Mouse (Mus musculus): ENCODE measurements around the gene 4933403O08Rik. TPM values are rescaled to one million over a fixed set of nuclear protein-coding genes. Genes with fewer than 3 reads are reported as not detected.

4933403O08Rik gene
- 0.05 and 0.25 TPM in 2 replicates for total RNA-seq (2014; rRNA removed)
- 0.19 and 0.25 TPM in 2 replicates for polyA plus RNA-seq (2015; fragmentation: Nextera tagmentation; extraction: Ambion mirVana)

GRCm38 (mm10) chrX:112238749-112239148 is at the start of gene 4933403O08Rik:
Gene 4933403O08Rik (plus strand): TSS chrX:112239049.
- no peaks in the 10 kb centered on the region for H3K27me3 ChIP-seq (ENCODE audit: insufficient read depth, low read length)
- WGBS, result 88% methylated on average over 3 of the region's 3 CpGs
- no peak within 1 kb of the TSS for H3K4me3 ChIP-seq (ENCODE audit: low read length)
- TF ChIP-seq CTCF (IDR thresholded peaks at IDR 0.05; ENCODE audit: low read depth), result no peak
- DNase-seq (ENCODE audit: low spot score) (no peak), ATAC-seq (no peak)
- H3K9ac ChIP-seq (replicated peaks; ENCODE audit: low read length), result no peak within 1 kb of the TSS
- no peaks in the 10 kb centered on the region for H3K36me3 ChIP-seq (ENCODE audit: insufficient read depth, low read length)
- no peaks in the 10 kb centered on the region for H3K4me1 ChIP-seq (ENCODE audit: insufficient read depth, low read length)
- H3K4me2 ChIP-seq (ENCODE audit: low read depth, low read length), result no peak within 1 kb of the TSS
- H3K9me3 ChIP-seq (ENCODE audit: low read length), result no peaks in the 10 kb centered on the region
- no peak within 1 kb of the TSS for H3K27ac ChIP-seq

GRCm38 (mm10) chrX:112242916-112243315 is 4.1 kb downstream of the 4933403O08Rik start:
- Histone ChIP-seq H3K27me3 (ENCODE audit: insufficient read depth, low read length) (no peaks in the 10 kb centered on the region), H3K9me3 (ENCODE audit: low read length) (no peaks in the 10 kb centered on the region), H3K4me3 (ENCODE audit: low read length) (no peak overlapping the region), H3K4me1 (ENCODE audit: insufficient read depth, low read length) (no peaks in the 10 kb centered on the region), H3K4me2 (ENCODE audit: low read depth, low read length) (no peak overlapping the region), H3K9ac (replicated peaks; ENCODE audit: low read length) (no peak overlapping the region), H3K36me3 (ENCODE audit: insufficient read depth, low read length) (no peaks in the 10 kb centered on the region), H3K27ac (no peak overlapping the region)
- no peak for ATAC-seq
- no peak for DNase-seq (ENCODE audit: low spot score)
- WGBS, result 85% methylated on average over 1 of the region's 1 CpGs
- TF ChIP-seq CTCF (IDR thresholded peaks at IDR 0.05; ENCODE audit: low read depth), result no peak

GRCm38 (mm10) chrX:112255513-112255912 is 16.7 kb downstream of the 4933403O08Rik start:
- 71% methylated on average over 2 of the region's 2 CpGs for WGBS
- H3K4me2 ChIP-seq (ENCODE audit: low read depth, low read length), result no peak overlapping the region
- ATAC-seq, result no peak
- no peak for TF ChIP-seq CTCF (IDR thresholded peaks at IDR 0.05; ENCODE audit: low read depth)
- no peaks in the 10 kb centered on the region for H3K4me1 ChIP-seq (ENCODE audit: insufficient read depth, low read length)
- H3K27ac ChIP-seq, result no peak overlapping the region
- no peaks in the 10 kb centered on the region for H3K9me3 ChIP-seq (ENCODE audit: low read length)
- no peak overlapping the region for H3K9ac ChIP-seq (replicated peaks; ENCODE audit: low read length)
- no peaks in the 10 kb centered on the region for H3K36me3 ChIP-seq (ENCODE audit: insufficient read depth, low read length)
- H3K4me3 ChIP-seq (ENCODE audit: low read length), result no peak overlapping the region
- H3K27me3 ChIP-seq (ENCODE audit: insufficient read depth, low read length), result no peaks in the 10 kb centered on the region
- DNase-seq (ENCODE audit: low spot score), result no peak

GRCm38 (mm10) chrX:112273550-112273949 is 34.7 kb downstream of the 4933403O08Rik start:
- no peaks in the 10 kb centered on the region for H3K36me3 ChIP-seq (ENCODE audit: insufficient read depth, low read length)
- no peak overlapping the region for H3K9ac ChIP-seq (replicated peaks; ENCODE audit: low read length)
- no peaks in the 10 kb centered on the region for H3K9me3 ChIP-seq (ENCODE audit: low read length)
- no peak overlapping the region for H3K4me3 ChIP-seq (ENCODE audit: low read length)
- no peaks in the 10 kb centered on the region for H3K4me1 ChIP-seq (ENCODE audit: insufficient read depth, low read length)
- H3K4me2 ChIP-seq (ENCODE audit: low read depth, low read length), result no peak overlapping the region
- DNase-seq (ENCODE audit: low spot score) (no peak), ATAC-seq (no peak)
- 80% methylated on average over 1 of the region's 1 CpGs for WGBS
- TF ChIP-seq CTCF (IDR thresholded peaks at IDR 0.05; ENCODE audit: low read depth), result no peak
- H3K27ac ChIP-seq, result no peak overlapping the region
- no peaks in the 10 kb centered on the region for H3K27me3 ChIP-seq (ENCODE audit: insufficient read depth, low read length)

Other genes with a start within 250 kb of the 4933403O08Rik start
- gene Tex16, start 228.0 kb upstream of the 4933403O08Rik start, total RNA-seq (2014; rRNA removed), result 0.29 and 0.73 TPM in 2 replicates
- gene Tex16, start 228.0 kb upstream of the 4933403O08Rik start, polyA plus RNA-seq (2015; fragmentation: Nextera tagmentation; extraction: Ambion mirVana), result 0.32 and 0.75 TPM in 2 replicates
- gene Apool, start 72.3 kb downstream of the 4933403O08Rik start, total RNA-seq (2014; rRNA removed), result 4.3 and 5.5 TPM in 2 replicates
- 14.7 and 16.2 TPM in 2 replicates for gene Apool, start 72.3 kb downstream of the 4933403O08Rik start, polyA plus RNA-seq (2015; fragmentation: Nextera tagmentation; extraction: Ambion mirVana)
- gene Satl1, start 167.7 kb downstream of the 4933403O08Rik start, total RNA-seq (2014; rRNA removed), result not detected in 2 replicates
- gene Satl1, start 167.7 kb downstream of the 4933403O08Rik start, polyA plus RNA-seq (2015; fragmentation: Nextera tagmentation; extraction: Ambion mirVana), result not detected in 2 replicates

Data from hindbrain, postnatal 0 days (tissue).